Mouse (Mus musculus) G1E (cell line): ENCODE data around the gene Actl11. TPM values are rescaled to one million over a fixed set of nuclear protein-coding genes. Genes with fewer than 3 reads are reported as not detected.
A peak's percentile ranks its signal among the peaks of the same experiment; 100 is the strongest.

ENCODE experiments used
- ATAC-seq: 2 replicates; pipeline ENCODE4 v1.8.0; 2016; ENCODE audit warnings: mild to moderate bottlenecking; ENCODE audit not compliant: insufficient number of reproducible peaks, poor library complexity, low FRiP score, severe bottlenecking; ENCODE audit errors: extremely low read depth
- DNase-seq: peaks from one replicate; pipeline ENCODE4 v3.0.0; 2012; ENCODE audit warnings: low spot score
- H3K27me3 ChIP-seq: 2 replicates; pipeline ENCODE4 v1.6.1; 2012; ENCODE audit warnings: mild to moderate bottlenecking, low read length, inconsistent platforms; ENCODE audit not compliant: insufficient read depth
- H3K36me3 ChIP-seq: replicated peaks from 2 replicates; pipeline ENCODE3; 2012; ENCODE audit warnings: mild to moderate bottlenecking, inconsistent platforms
- H3K4me1 ChIP-seq: 2 replicates; pipeline ENCODE4 v1.6.1; 2012; ENCODE audit warnings: low read depth, low read length, inconsistent platforms, mixed read lengths; ENCODE audit not compliant: insufficient read depth
- H3K4me3 ChIP-seq: 2 replicates; pipeline ENCODE4 v1.5.1; 2012; ENCODE audit warnings: low read depth, mild to moderate bottlenecking, inconsistent platforms, low read length, moderate library complexity, mixed read lengths
- H3K9me3 ChIP-seq: replicated peaks from 2 replicates; pipeline ENCODE4 v1.6.1; 2012; ENCODE audit warnings: inconsistent platforms
- CTCF ChIP-seq: IDR thresholded peaks from 2 replicates; pipeline ENCODE4 v1.5.1; 2012; ENCODE audit warnings: low read depth, low read length, inconsistent platforms, mixed read lengths
- GATA1 ChIP-seq: IDR thresholded peaks from 2 replicates; pipeline ENCODE4 v1.6.1; 2012; ENCODE audit warnings: borderline replicate concordance, low read length, inconsistent platforms, mixed read lengths
- GATA2 ChIP-seq: IDR thresholded peaks from 2 replicates; pipeline ENCODE4 v1.6.1; 2012; ENCODE audit warnings: low read depth, low read length, inconsistent platforms, borderline replicate concordance
- POLR2AphosphoS5 ChIP-seq: IDR thresholded peaks from 2 replicates; pipeline ENCODE4 v1.6.1; 2012; ENCODE audit warnings: low read depth, low read length, inconsistent platforms; ENCODE audit not compliant: insufficient replicate concordance
- TAL1 ChIP-seq: conservative IDR thresholded peaks from 2 replicates; pipeline ENCODE4 v1.6.1; 2012; ENCODE audit warnings: low read depth, low read length, inconsistent platforms, mixed read lengths
- polyA plus RNA-seq: library from polyadenylated mRNA; stranded (reverse); fragments of >175 nt; gene quantifications from 2 replicates; pipeline ENCODE4 v1.2.3, GENCODE M21; 2012
- total RNA-seq, 2 experiments: library from RNA; stranded (forward) in 1 of 2; stranded (reverse) in 1 of 2; fragments of 200-1000 nt in 1 of 2; fragments of >200 nt in 1 of 2; fragmentation: Nextera tagmentation in 1 of 2; gene quantifications; 2 replicates each; pipeline ENCODE4 v1.2.3; 2014 to 2017

Actl11 gene
- total and polyA plus RNA-seq, 3 experiments: 0.11 TPM; not detected in 2

DNA sequence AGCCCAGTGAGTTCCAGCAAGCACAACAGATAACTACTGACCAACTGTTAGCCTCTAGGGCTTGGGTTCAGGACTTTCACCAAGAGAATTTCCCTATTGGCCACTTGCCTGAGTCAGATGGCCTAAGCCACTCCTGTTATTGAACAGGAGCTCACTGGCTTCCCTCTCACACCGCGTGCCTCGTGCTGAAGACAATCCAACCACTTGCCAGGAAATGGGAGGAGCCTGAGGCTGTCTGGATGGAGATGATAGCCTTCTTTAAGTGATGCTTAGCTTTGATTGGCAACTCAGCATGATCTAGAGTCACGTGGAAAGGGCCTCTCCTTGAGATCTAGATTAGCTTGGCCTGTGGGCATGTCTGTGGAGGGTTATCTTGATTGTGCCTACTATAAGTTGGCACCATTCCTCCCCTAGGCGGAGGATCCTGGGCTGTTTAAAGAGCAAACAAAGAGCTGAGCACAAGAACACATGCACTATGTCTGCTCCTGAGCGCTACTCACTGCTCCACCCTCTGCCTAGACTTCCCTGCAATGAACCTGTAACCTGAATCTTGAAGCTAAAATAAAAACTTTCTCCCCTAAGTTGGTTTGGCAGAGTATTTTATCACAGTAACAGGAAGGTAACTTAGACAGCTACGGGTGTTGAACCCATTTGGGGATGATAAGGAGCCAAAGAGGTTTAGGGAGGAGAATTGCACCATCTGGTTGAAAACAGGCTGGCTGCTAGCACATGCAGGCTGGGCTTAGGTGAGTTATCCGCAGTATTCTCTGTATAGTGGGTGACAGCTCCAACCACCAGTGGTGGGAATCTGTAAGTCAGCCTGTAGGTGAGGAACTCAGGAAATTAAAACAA is 43.6 kb downstream of the Actl11 start:
- peaks cover 76% of the 10 kb centered on the region for H3K36me3 ChIP-seq
- no peaks in the 10 kb centered on the region for H3K9me3 ChIP-seq

DNA sequence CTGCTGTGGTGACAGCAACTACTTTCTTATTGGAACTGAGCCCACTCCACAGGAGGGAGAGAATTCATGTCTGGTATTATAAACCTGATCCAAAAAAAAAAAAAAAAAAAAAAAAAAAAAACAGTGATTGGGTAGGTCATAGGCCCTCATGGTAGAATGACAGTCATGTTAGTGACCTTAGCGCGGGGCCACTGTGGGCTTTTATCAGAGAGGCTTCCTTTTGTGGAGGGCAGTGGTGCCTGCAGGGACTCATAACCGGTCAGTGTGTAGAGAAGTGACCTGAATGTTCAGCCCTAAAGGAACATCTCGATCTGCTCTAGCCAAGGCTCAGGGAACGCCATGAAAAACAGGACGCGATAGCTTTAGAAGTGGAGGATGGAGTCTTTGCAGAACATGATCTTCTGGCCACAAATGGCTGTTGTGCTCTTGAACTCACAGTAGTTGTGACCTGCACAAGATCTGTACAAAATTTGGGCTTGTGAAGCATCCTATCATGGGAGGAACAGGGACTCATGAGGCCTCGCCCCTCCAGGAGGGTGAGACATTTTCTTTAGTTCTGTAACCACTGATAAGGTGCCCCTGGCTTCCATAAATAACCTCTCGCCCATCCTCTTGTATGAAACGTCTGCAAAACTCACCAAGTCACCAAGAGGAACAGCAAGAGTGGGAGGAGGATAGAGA is 46.4 kb downstream of the Actl11 start:
- H3K4me1 ChIP-seq: peaks cover 91% of the 10 kb centered on the region
- H3K4me3 ChIP-seq: peak overlapping the region; percentile 45; the same call in 1 of the 2 replicates
- no peaks in the 10 kb centered on the region for H3K27me3 ChIP-seq
- H3K9me3 ChIP-seq: no peaks in the 10 kb centered on the region
- peaks cover 77% of the 10 kb centered on the region for H3K36me3 ChIP-seq
- TF ChIP-seq GATA1 (no peak), CTCF (no peak), GATA2 (no peak), POLR2AphosphoS5 (no peak), TAL1 (no peak)
- peak; percentile 42 for DNase-seq
- peak; percentile 45 for ATAC-seq

More for the DNA sequence above, 43.6 kb downstream of the Actl11 start:
- DNase-seq (peak; percentile 64), ATAC-seq (peak; percentile 68)
- Histone ChIP-seq H3K4me1 (peaks cover 64% of the 10 kb centered on the region), H3K4me3 (no peak overlapping the region), H3K27me3 (no peaks in the 10 kb centered on the region)
- TF ChIP-seq GATA2 (no peak), TAL1 (peak; percentile 59)

DNA sequence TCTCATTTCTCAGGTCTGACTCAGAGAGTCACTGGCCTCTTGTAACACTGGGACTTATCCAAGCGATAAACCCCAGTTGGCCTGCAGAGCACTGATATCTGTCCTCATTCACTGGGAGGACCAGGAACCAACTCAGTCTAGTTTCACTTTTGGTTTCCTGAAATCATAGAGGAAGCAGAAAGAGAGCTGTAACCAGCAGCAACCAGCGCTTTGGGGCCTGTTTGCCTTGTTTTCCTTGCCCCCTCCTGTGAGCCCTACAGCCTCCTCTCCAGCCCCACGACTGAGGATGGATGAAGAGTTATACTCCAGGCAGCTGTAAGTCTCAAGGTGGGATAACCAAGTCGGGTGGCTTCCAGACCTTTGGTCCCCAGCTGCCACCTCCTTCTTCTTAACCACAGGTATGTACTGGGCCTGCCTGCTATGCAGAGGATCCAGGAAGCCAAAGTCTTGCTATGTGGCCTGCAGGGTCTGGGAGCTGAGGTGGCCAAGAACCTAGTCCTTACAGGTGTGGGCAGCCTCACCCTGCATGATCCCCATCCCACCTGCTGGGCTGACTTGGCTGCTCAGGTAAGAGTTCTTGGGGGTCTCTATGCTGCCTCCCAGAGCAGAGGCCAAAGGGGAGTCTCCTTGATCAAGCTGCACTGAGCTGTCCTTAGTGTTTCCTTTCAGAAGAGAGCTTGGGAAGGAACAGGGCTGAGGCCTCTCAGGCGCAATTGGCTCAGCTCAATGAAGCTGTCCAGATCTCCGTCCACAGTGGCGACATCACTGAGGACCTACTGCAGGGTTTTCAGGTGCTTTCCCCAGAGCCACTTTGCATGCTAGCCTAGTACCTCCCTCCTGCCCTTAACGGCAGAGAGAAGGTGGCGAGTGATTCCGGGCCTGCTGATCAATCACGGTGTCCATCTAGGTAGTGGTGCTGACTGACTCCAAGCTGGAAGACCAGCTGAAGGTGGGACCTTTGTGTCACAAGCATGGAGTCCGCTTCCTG is 47.4 kb downstream of the Actl11 start, which contains the start of gene Uba7:
Gene Uba7 (plus strand): TSS at position 107 of the 988 bp plus-strand sequence.
- Histone ChIP-seq H3K27me3 (no peaks in the 10 kb centered on the region), H3K9me3 (no peaks in the 10 kb centered on the region), H3K36me3 (peaks cover 77% of the 10 kb centered on the region), H3K4me1 (peaks cover 95% of the 10 kb centered on the region), H3K4me3 (peak within 1 kb of the TSS; percentile 73)
- peak; percentile 59; the same call in 1 of the 2 replicates for ATAC-seq
- DNase-seq: peak; percentile 71
- TF ChIP-seq GATA1: no peak
- TF ChIP-seq GATA2: no peak
- no peak for TF ChIP-seq CTCF
- peak; percentile 66 for TF ChIP-seq TAL1
- no peak for TF ChIP-seq POLR2AphosphoS5

DNA sequence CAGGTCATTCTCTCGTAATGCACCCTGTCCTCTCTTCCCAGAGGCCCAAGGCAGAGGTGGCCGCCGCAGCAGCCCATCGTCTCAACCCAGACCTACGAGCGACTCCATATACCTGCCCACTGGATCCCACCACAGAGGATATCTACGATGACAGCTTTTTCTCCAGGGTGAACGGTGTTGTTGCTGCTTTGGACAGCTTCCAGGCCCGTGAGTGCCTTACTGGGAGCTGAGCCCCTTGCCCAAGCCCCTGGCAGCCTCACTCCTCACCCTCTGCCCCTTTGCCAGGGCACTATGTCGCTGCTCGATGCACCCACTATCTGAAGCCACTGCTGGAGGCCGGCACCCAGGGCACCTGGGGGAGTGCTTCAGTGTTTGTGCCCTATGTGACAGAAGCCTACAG is 50.5 kb downstream of the Actl11 start:
- ATAC-seq: no peak
- Histone ChIP-seq H3K4me1 (peaks cover 96% of the 10 kb centered on the region), H3K36me3 (peaks cover 77% of the 10 kb centered on the region)

More for the DNA sequence above, 50.5 kb downstream of the Actl11 start:
- TF ChIP-seq TAL1: no peak
- no peak for TF ChIP-seq GATA2
- TF ChIP-seq CTCF: no peak
- Histone ChIP-seq H3K27me3 (no peaks in the 10 kb centered on the region), H3K9me3 (no peaks in the 10 kb centered on the region), H3K4me3 (no peak overlapping the region)
- DNase-seq: no peak

Other genes with a start within 250 kb of the Actl11 start
- not detected in 2 replicates for gene Gnat1, start 248.8 kb upstream of the Actl11 start, total RNA-seq (2014; fragmentation: Nextera tagmentation)
- gene Gnat1, start 248.8 kb upstream of the Actl11 start, total RNA-seq (2017): 0.05 TPM in 1 of 2 replicates, not detected in the other
- gene Gnat1, start 248.8 kb upstream of the Actl11 start, polyA plus RNA-seq: not detected in 2 replicates
- not detected in 2 replicates for gene Sema3f, start 218.0 kb upstream of the Actl11 start, total RNA-seq (2014; fragmentation: Nextera tagmentation)
- 0.11 and 0.52 TPM in 2 replicates for gene Sema3f, start 218.0 kb upstream of the Actl11 start, total RNA-seq (2017)
- gene Sema3f, start 218.0 kb upstream of the Actl11 start, polyA plus RNA-seq: 0.07 and 0.09 TPM in 2 replicates
- 355 and 467 TPM in 2 replicates for gene Rbm5, start 157.5 kb upstream of the Actl11 start, total RNA-seq (2014; fragmentation: Nextera tagmentation)
- gene Rbm5, start 157.5 kb upstream of the Actl11 start, total RNA-seq (2017): 261 and 271 TPM in 2 replicates
- 14.3 and 23.4 TPM in 2 replicates for gene Rbm5, start 157.5 kb upstream of the Actl11 start, polyA plus RNA-seq
- gene Rbm6, start 55.2 kb upstream of the Actl11 start, total RNA-seq (2014; fragmentation: Nextera tagmentation): 120 and 184 TPM in 2 replicates
- gene Rbm6, start 55.2 kb upstream of the Actl11 start, total RNA-seq (2017): 91.6 and 105 TPM in 2 replicates
- gene Rbm6, start 55.2 kb upstream of the Actl11 start, polyA plus RNA-seq: 15.8 and 38.7 TPM in 2 replicates
- 2.0 and 3.1 TPM in 2 replicates for gene Mon1a, start 40.3 kb upstream of the Actl11 start, total RNA-seq (2014; fragmentation: Nextera tagmentation)
- gene Mon1a, start 40.3 kb upstream of the Actl11 start, total RNA-seq (2017): 12.8 and 14.3 TPM in 2 replicates
- gene Mon1a, start 40.3 kb upstream of the Actl11 start, polyA plus RNA-seq: 12.8 and 13.6 TPM in 2 replicates
- gene Mst1r, start 21.6 kb upstream of the Actl11 start, total RNA-seq (2014; fragmentation: Nextera tagmentation): not detected in 2 replicates
- not detected in 2 replicates for gene Mst1r, start 21.6 kb upstream of the Actl11 start, total RNA-seq (2017)
- 0.01 TPM in 1 of 2 replicates, not detected in the other for gene Mst1r, start 21.6 kb upstream of the Actl11 start, polyA plus RNA-seq
- gene Camkv, start 7.2 kb downstream of the Actl11 start, total RNA-seq (2014; fragmentation: Nextera tagmentation): not detected in 2 replicates
- 0.11 TPM in 1 of 2 replicates, not detected in the other for gene Camkv, start 7.2 kb downstream of the Actl11 start, total RNA-seq (2017)
- gene Camkv, start 7.2 kb downstream of the Actl11 start, polyA plus RNA-seq: not detected in 2 replicates
- 24.1 and 25.6 TPM in 2 replicates for gene Traip, start 21.7 kb downstream of the Actl11 start, total RNA-seq (2014; fragmentation: Nextera tagmentation)
- 28.7 and 32.6 TPM in 2 replicates for gene Traip, start 21.7 kb downstream of the Actl11 start, total RNA-seq (2017)
- 3.1 and 10.7 TPM in 2 replicates for gene Traip, start 21.7 kb downstream of the Actl11 start, polyA plus RNA-seq
- 44.5 and 87.9 TPM in 2 replicates for gene Uba7, start 47.0 kb downstream of the Actl11 start, total RNA-seq (2014; fragmentation: Nextera tagmentation)
- gene Uba7, start 47.0 kb downstream of the Actl11 start, total RNA-seq (2017): 145 and 186 TPM in 2 replicates
- gene Uba7, start 47.0 kb downstream of the Actl11 start, polyA plus RNA-seq: 18.3 and 34.2 TPM in 2 replicates
- 0.75 and 1.0 TPM in 2 replicates for gene Gm20661, start 54.6 kb downstream of the Actl11 start, total RNA-seq (2014; fragmentation: Nextera tagmentation)
- 1.8 and 2.6 TPM in 2 replicates for gene Gm20661, start 54.6 kb downstream of the Actl11 start, total RNA-seq (2017)
- gene Gm20661, start 54.6 kb downstream of the Actl11 start, polyA plus RNA-seq: 0.15 TPM in 1 of 2 replicates, not detected in the other
- gene Inka1, start 57.4 kb downstream of the Actl11 start, total RNA-seq (2014; fragmentation: Nextera tagmentation): 24.6 and 28.1 TPM in 2 replicates
- gene Inka1, start 57.4 kb downstream of the Actl11 start, total RNA-seq (2017): 74.4 and 83.2 TPM in 2 replicates
- gene Inka1, start 57.4 kb downstream of the Actl11 start, polyA plus RNA-seq: 75.6 and 81.1 TPM in 2 replicates
- 2.9 and 4.0 TPM in 2 replicates for gene Cdhr4, start 64.0 kb downstream of the Actl11 start, total RNA-seq (2014; fragmentation: Nextera tagmentation)
- gene Cdhr4, start 64.0 kb downstream of the Actl11 start, total RNA-seq (2017): 8.4 and 11.3 TPM in 2 replicates
- gene Cdhr4, start 64.0 kb downstream of the Actl11 start, polyA plus RNA-seq: 0.40 and 0.57 TPM in 2 replicates
- not detected in 2 replicates for gene Gm20662, start 67.9 kb downstream of the Actl11 start, total RNA-seq (2014; fragmentation: Nextera tagmentation)
- 0.76 and 2.4 TPM in 2 replicates for gene Gm20662, start 67.9 kb downstream of the Actl11 start, total RNA-seq (2017)
- 0.14 and 0.27 TPM in 2 replicates for gene Gm20662, start 67.9 kb downstream of the Actl11 start, polyA plus RNA-seq
- gene Ip6k1, start 74.0 kb downstream of the Actl11 start, total RNA-seq (2014; fragmentation: Nextera tagmentation): 28.5 and 30.8 TPM in 2 replicates
- 52.3 and 55.9 TPM in 2 replicates for gene Ip6k1, start 74.0 kb downstream of the Actl11 start, total RNA-seq (2017)
- 57.6 and 58.5 TPM in 2 replicates for gene Ip6k1, start 74.0 kb downstream of the Actl11 start, polyA plus RNA-seq
- gene Gmppb, start 120.8 kb downstream of the Actl11 start, total RNA-seq (2014; fragmentation: Nextera tagmentation): 7.2 and 8.5 TPM in 2 replicates
- 19.4 and 22.0 TPM in 2 replicates for gene Gmppb, start 120.8 kb downstream of the Actl11 start, total RNA-seq (2017)
- 5.1 and 6.6 TPM in 2 replicates for gene Gmppb, start 120.8 kb downstream of the Actl11 start, polyA plus RNA-seq
- 0.63 TPM in 1 of 2 replicates, not detected in the other for gene Amigo3, start 124.7 kb downstream of the Actl11 start, total RNA-seq (2014; fragmentation: Nextera tagmentation)
- 1.7 and 2.0 TPM in 2 replicates for gene Amigo3, start 124.7 kb downstream of the Actl11 start, total RNA-seq (2017)
- 0.31 and 0.35 TPM in 2 replicates for gene Amigo3, start 124.7 kb downstream of the Actl11 start, polyA plus RNA-seq
- gene Mst1, start 152.0 kb downstream of the Actl11 start, total RNA-seq (2014; fragmentation: Nextera tagmentation): 7.1 and 11.0 TPM in 2 replicates
- 16.6 and 17.9 TPM in 2 replicates for gene Mst1, start 152.0 kb downstream of the Actl11 start, total RNA-seq (2017)
- 6.7 and 8.4 TPM in 2 replicates for gene Mst1, start 152.0 kb downstream of the Actl11 start, polyA plus RNA-seq
- gene Rnf123, start 154.9 kb downstream of the Actl11 start, total RNA-seq (2014; fragmentation: Nextera tagmentation): 104 and 255 TPM in 2 replicates
- gene Rnf123, start 154.9 kb downstream of the Actl11 start, total RNA-seq (2017): 18.6 and 23.5 TPM in 2 replicates
- 39.5 and 74.5 TPM in 2 replicates for gene Rnf123, start 154.9 kb downstream of the Actl11 start, polyA plus RNA-seq
- 65.0 and 148 TPM in 2 replicates for gene Apeh, start 166.1 kb downstream of the Actl11 start, total RNA-seq (2014; fragmentation: Nextera tagmentation)
- 119 and 131 TPM in 2 replicates for gene Apeh, start 166.1 kb downstream of the Actl11 start, total RNA-seq (2017)
- 48.8 and 67.5 TPM in 2 replicates for gene Apeh, start 166.1 kb downstream of the Actl11 start, polyA plus RNA-seq